11 mouse cellular contexts compared by ENCODE assay signal in genomic region chr16:34112490-34112889, GRCm38 (mm10).
DNase-seq lines count a peak whose midpoint lies in the region; ATAC-seq lines count a peak whose summit lies in the region.
"Had no signal": no experiment of that assay in that cellular context is flagged by ENCODE, and none has a peak within 500 bp of the region (broad histone marks: within the 10 kb centered on the region; RNA-seq: fewer than 3 reads in every experiment).

No protein-coding gene starts in this region.

- H3K4me1 ChIP-seq in forebrain, embryonic 10.5 days, result no peaks in the 10 kb centered on the region
- H3K4me1 ChIP-seq in forebrain, embryonic 15.5 days, result peaks cover 4% of the 10 kb centered on the region
- no peaks in the 10 kb centered on the region for H3K4me1 ChIP-seq in stomach, embryonic 14.5 days (ENCODE audit: control insufficient read depth, insufficient read depth, low read length)
- H3K4me1 ChIP-seq: neural tube, embryonic 13.5 days had no signal

- no peaks in the 10 kb centered on the region for H3K36me3 ChIP-seq in forebrain, embryonic 10.5 days (replicated peaks)
- H3K36me3 ChIP-seq in forebrain, embryonic 15.5 days, result peaks cover 11% of the 10 kb centered on the region; the same call in 1 of the 2 replicates
- no peaks in the 10 kb centered on the region; the same call in 1 of the 2 replicates for H3K36me3 ChIP-seq in stomach, embryonic 14.5 days (ENCODE audit: control insufficient read depth, insufficient read depth, low read length)
- H3K36me3 ChIP-seq: G1E had no signal

- H3K27me3 ChIP-seq in forebrain, embryonic 10.5 days (ENCODE audit: poor library complexity, severe bottlenecking), result no peaks in the 10 kb centered on the region
- H3K27me3 ChIP-seq in forebrain, embryonic 15.5 days, result no peaks in the 10 kb centered on the region
- no peaks in the 10 kb centered on the region for H3K27me3 ChIP-seq in stomach, embryonic 14.5 days (ENCODE audit: control insufficient read depth, insufficient read depth, low read length)
- H3K27me3 ChIP-seq: embryonic facial prominence, embryonic 13.5 days; neural tube, embryonic 13.5 days had no signal

- no peak overlapping the region for H3K4me3 ChIP-seq in forebrain, embryonic 10.5 days
- H3K4me3 ChIP-seq in forebrain, embryonic 15.5 days, result no peak overlapping the region
- H3K4me3 ChIP-seq in stomach, embryonic 14.5 days (ENCODE audit: low read depth, low read length), result no peak overlapping the region
- H3K4me3 ChIP-seq: embryonic facial prominence, embryonic 13.5 days; neural tube, embryonic 13.5 days had no signal

- no peak for ATAC-seq in forebrain, embryonic 15.5 days (replicated peaks)
- peak; percentile 30 to 47; a peak in 1 of 4 replicates for ATAC-seq in hematopoietic stem cell, adult 5-6 weeks (replicated peaks in 1 of 2; ENCODE audit: insufficient read depth in 1 of 2, low FRiP score in 2 of 2, low TSS enrichment in 1 of 2, low read depth in 1 of 2, poor library complexity in 2 of 2, severe bottlenecking in 2 of 2)
- peak; percentile 54; the same call in 1 of the 2 replicates for ATAC-seq in stomach, embryonic 14.5 days (ENCODE audit: insufficient number of reproducible peaks, insufficient read depth, low FRiP score, low read depth)
- no peak for ATAC-seq in CD4-positive, CD25-positive, alpha-beta regulatory T cell, adult 4 months

- peak overlapping the region; percentile 25; the same call in 1 of the 2 replicates for H3K27ac ChIP-seq in forebrain, embryonic 10.5 days
- H3K27ac ChIP-seq in forebrain, embryonic 15.5 days (replicated peaks), result no peak overlapping the region
- 0 out of 2 replicates have a peak overlapping the region, but pooled peaks have one; percentile 44 for H3K27ac ChIP-seq in stomach, embryonic 14.5 days (ENCODE audit: low read length)
- H3K27ac ChIP-seq: embryonic facial prominence, embryonic 13.5 days; neural tube, embryonic 13.5 days had no signal

- H3K4me2 ChIP-seq in forebrain, embryonic 15.5 days (replicated peaks), result no peak overlapping the region
- H3K4me2 ChIP-seq in stomach, embryonic 14.5 days (replicated peaks; ENCODE audit: low read depth, low read length), result no peak overlapping the region
- H3K4me2 ChIP-seq: embryonic facial prominence, embryonic 13.5 days; neural tube, embryonic 13.5 days had no signal

- 34% methylated on average over 5 of the region's 5 CpGs for WGBS in forebrain, embryonic 10.5 days
- WGBS in forebrain, embryonic 15.5 days, result 30% methylated on average over 5 of the region's 5 CpGs
- 36% methylated on average over 5 of the region's 5 CpGs for WGBS in stomach, embryonic 14.5 days

- H3K9ac ChIP-seq in forebrain, embryonic 15.5 days (replicated peaks), result no peak overlapping the region
- no peak overlapping the region for H3K9ac ChIP-seq in stomach, embryonic 14.5 days (replicated peaks; ENCODE audit: low read depth, low read length)
- H3K9ac ChIP-seq: embryonic facial prominence, embryonic 13.5 days; neural tube, embryonic 13.5 days had no signal

- DNase-seq in forebrain, embryonic 10.5 days (ENCODE audit: extremely low spot score, low spot score), result no peak
- DNase-seq in ovary, postnatal 36 days (ENCODE audit: low spot score), result peak; percentile 22
- DNase-seq in ovary, adult 18-20 months (ENCODE audit: low spot score), result no peak
- DNase-seq in urinary bladder, postnatal 4 days (ENCODE audit: low spot score in 2 of 2), result no peak

- no peaks in the 10 kb centered on the region for H3K9me3 ChIP-seq in forebrain, embryonic 10.5 days
- H3K9me3 ChIP-seq in forebrain, embryonic 15.5 days, result no peaks in the 10 kb centered on the region
- H3K9me3 ChIP-seq in stomach, embryonic 14.5 days (ENCODE audit: control insufficient read depth, low read depth, low read length), result no peaks in the 10 kb centered on the region
- H3K9me3 ChIP-seq: embryonic facial prominence, embryonic 13.5 days; G1E; neural tube, embryonic 13.5 days had no signal

Comparison
In these comparisons a context has a peak if more than half of its experiments do, and no peak if none do; other contexts are left out.
1. ATAC-seq: peak in hematopoietic stem cell, adult 5-6 weeks (2 of 2) and stomach, embryonic 14.5 days (single experiment); none in forebrain, embryonic 15.5 days (single experiment) and CD4-positive, CD25-positive, alpha-beta regulatory T cell, adult 4 months (single experiment).